Mouse (Mus musculus) hindbrain, embryonic 13.5 days (tissue): ENCODE data around the gene Nudcd2. TPM values are rescaled to one million over a fixed set of nuclear protein-coding genes. Genes with fewer than 3 reads are reported as not detected.
"Not testable (repeated sequence)": the region's sequence is repeated elsewhere in the genome, so short reads cannot be mapped to it uniquely, and the experiment has no call there.

Experiments
- ATAC-seq: fragments of 200-750 bp; cut with Nextera tagmentation; 2 replicates; pipeline ENCODE4 v1.8.0; 2017; ENCODE audit warnings: moderate TSS enrichment; ENCODE audit not compliant: low FRiP score
- H3K27ac ChIP-seq: fragments of 300-500 bp; sonication (generic); 2 replicates; pipeline ENCODE4 v1.5.1; 2015; ENCODE audit warnings: inconsistent platforms, mild to moderate bottlenecking, moderate library complexity
- H3K27me3 ChIP-seq: fragments of 300-500 bp; sonication (generic); 2 replicates; pipeline ENCODE4 v1.6.1; 2015; ENCODE audit warnings: mild to moderate bottlenecking, inconsistent platforms
- H3K36me3 ChIP-seq: fragments of 300-500 bp; sonication (generic); 2 replicates; pipeline ENCODE4 v1.6.1; 2015; ENCODE audit warnings: mild to moderate bottlenecking, inconsistent platforms
- H3K4me1 ChIP-seq: fragments of 300-500 bp; sonication (generic); replicated peaks from 2 replicates; pipeline ENCODE4 v1.6.1; 2015; ENCODE audit warnings: inconsistent platforms
- H3K4me2 ChIP-seq: fragments of 300-500 bp; sonication (generic); 2 replicates; pipeline ENCODE4 v1.6.1; 2015; ENCODE audit warnings: inconsistent platforms, mild to moderate bottlenecking, moderate library complexity
- H3K4me3 ChIP-seq: fragments of 300-500 bp; sonication (generic); 2 replicates; pipeline ENCODE4 v1.5.1; 2015; ENCODE audit warnings: mild to moderate bottlenecking, inconsistent platforms
- H3K9ac ChIP-seq: fragments of 300-500 bp; sonication (generic); 2 replicates; pipeline ENCODE4 v1.6.1; 2015; ENCODE audit warnings: mild to moderate bottlenecking, inconsistent platforms
- H3K9me3 ChIP-seq: fragments of 300-500 bp; sonication (generic); 2 replicates; pipeline ENCODE4 v1.6.1; 2016; ENCODE audit warnings: inconsistent platforms
- WGBS: fragments of 180-500 bp; shearing (Covaris S2); methylation state at CpG from one replicate; pipeline ENCODE4 v1.1.7; 2015; 5-methylcytosine and 5-hydroxymethylcytosine counted together
- polyA plus RNA-seq: library from polyadenylated mRNA; unstranded; fragments of >200 nt; fragmentation: Nextera tagmentation; extraction: Ambion mirVana; gene quantifications from 2 replicates; pipeline ENCODE4 v1.2.1, GENCODE M21; 2015

Gene Nudcd2
- 74.8 and 79.1 TPM in 2 replicates for polyA plus RNA-seq

DNA sequence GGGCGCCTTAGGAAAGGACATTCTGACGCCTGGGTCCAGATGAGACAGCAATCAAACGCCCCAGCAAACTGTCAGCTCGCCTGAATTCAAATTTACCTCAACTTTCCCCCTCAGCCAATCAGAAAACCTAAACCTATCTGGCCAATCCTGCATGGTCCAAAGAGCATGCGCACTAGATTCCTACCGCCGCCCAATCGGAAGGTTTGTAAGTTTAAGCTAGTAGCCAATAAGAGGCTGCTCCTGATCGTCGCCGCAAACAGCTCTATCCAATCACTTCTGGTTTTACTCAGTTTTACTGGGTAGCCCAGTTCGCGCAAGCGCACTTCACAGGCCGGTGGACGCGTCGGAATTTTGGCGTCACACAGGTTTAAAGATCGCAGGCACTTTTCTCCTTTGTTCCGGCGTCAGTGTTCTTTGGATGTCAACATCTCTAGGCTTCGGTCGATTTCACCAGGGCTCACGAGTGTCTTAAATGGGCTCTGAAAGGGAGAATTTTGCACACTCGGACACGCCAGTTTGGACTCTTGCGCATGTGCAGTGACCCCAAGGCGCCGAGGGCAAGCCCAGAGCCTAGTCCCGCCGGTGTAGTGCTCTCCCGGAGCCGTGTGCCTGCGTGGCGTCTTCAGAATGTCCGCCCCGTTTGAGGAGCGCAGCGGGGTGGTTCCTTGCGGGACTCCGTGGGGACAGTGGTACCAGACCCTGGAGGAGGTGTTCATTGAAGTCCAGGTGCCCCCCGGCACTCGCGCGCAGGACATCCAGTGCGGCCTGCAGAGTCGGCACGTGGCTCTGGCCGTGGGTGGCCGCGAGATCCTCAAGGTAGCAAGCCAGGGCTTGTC is at the start of gene Nudcd2, which contains the start of gene Hmmr:
Gene Nudcd2, plus strand, starts transcription at position 329 of the 836 bp plus-strand sequence.
Gene Hmmr, minus strand, starts transcription at position 84 of the 836 bp plus-strand sequence.
- ATAC-seq = peak; percentile 99
- H3K4me2 ChIP-seq = peak within 1 kb of the TSS; percentile 86
- peaks cover 28% of the 10 kb centered on the region for H3K4me1 ChIP-seq
- H3K27ac ChIP-seq = peak within 1 kb of the TSS; percentile 77
- H3K9ac ChIP-seq = peak within 1 kb of the TSS; percentile 96
- H3K27me3 ChIP-seq = no peaks in the 10 kb centered on the region
- no peaks in the 10 kb centered on the region for H3K9me3 ChIP-seq
- WGBS = under 1% methylated on average over 52 of the region's 52 CpGs
- H3K4me3 ChIP-seq = peak within 1 kb of the TSS; percentile 92
- H3K36me3 ChIP-seq = peaks cover 24% of the 10 kb centered on the region

DNA sequence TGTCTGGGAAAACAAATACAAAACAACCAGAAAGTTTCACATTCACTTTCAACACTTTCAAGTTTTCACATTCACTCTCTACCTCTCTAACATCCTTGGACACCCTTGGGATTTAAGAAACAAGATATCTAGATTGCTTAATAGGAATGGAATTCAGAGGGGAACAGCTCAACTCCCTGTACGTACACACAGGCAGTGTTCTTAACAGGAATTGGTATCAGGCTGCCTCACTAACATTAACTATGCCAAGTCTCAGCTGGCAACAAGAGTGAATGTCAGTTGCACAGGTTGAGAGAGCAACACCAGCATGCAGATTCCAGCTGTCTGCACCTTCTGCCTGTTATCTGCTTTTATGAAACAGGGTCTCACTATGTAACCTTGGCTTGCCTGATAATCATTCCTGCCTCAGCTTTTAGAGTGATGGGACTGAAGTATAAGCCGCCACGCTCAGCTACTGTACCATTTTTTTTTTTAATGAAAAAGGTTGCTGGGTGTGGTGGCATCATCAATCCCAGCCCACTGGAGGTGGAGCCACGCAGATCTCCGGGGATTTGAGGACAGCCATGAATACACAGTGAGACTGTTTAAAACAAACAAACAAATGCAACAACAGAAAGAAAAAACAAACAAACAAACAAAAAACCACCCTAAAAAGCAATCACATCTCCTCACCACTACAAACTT is 42.9 kb upstream of the Nudcd2 start:
- Histone ChIP-seq H3K36me3 (peaks cover 17% of the 10 kb centered on the region), H3K9ac (peak overlapping the region; percentile 88; the same call in 1 of the 2 replicates), H3K4me3 (no peak overlapping the region; the same call in 1 of the 2 replicates), H3K4me2 (peak overlapping the region; percentile 96), H3K4me1 (peaks cover 37% of the 10 kb centered on the region), H3K27ac (no peak overlapping the region), H3K9me3 (no peaks in the 10 kb centered on the region), H3K27me3 (no peaks in the 10 kb centered on the region)
- ATAC-seq = no peak
- WGBS = 78% methylated on average over 5 of the region's 5 CpGs

DNA sequence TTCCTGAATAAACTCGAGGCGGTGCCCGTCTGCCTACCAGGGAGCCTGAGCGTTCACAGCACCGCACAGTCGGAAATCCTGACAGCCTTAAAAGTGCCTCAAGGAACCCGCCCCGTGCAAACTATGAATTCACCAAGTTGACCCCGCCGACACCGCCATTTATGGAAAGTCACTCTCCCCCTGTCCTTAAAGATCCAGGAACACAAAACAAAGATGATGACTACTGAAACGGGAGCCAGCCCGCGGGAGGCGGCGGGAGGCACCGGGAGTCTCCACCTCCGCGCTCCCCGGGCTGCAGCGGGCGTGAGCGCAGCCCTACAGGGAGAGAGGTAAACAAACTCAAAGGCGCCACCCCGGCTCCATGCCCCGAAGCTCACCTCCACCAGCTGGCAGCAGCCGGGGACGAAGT is 41.4 kb upstream of the Nudcd2 start:
- ATAC-seq = peak; percentile 85
- no peaks in the 10 kb centered on the region for H3K9me3 ChIP-seq
- H3K27me3 ChIP-seq = no peaks in the 10 kb centered on the region
- peak overlapping the region; percentile 85 for H3K27ac ChIP-seq
- WGBS = under 1% methylated on average over 28 of the region's 28 CpGs
- H3K4me3 ChIP-seq = peak overlapping the region; percentile 89
- H3K36me3 ChIP-seq = peaks cover 5% of the 10 kb centered on the region
- peak overlapping the region; percentile 88 for H3K9ac ChIP-seq
- peaks cover 37% of the 10 kb centered on the region for H3K4me1 ChIP-seq
- H3K4me2 ChIP-seq = peak overlapping the region; percentile 96

DNA sequence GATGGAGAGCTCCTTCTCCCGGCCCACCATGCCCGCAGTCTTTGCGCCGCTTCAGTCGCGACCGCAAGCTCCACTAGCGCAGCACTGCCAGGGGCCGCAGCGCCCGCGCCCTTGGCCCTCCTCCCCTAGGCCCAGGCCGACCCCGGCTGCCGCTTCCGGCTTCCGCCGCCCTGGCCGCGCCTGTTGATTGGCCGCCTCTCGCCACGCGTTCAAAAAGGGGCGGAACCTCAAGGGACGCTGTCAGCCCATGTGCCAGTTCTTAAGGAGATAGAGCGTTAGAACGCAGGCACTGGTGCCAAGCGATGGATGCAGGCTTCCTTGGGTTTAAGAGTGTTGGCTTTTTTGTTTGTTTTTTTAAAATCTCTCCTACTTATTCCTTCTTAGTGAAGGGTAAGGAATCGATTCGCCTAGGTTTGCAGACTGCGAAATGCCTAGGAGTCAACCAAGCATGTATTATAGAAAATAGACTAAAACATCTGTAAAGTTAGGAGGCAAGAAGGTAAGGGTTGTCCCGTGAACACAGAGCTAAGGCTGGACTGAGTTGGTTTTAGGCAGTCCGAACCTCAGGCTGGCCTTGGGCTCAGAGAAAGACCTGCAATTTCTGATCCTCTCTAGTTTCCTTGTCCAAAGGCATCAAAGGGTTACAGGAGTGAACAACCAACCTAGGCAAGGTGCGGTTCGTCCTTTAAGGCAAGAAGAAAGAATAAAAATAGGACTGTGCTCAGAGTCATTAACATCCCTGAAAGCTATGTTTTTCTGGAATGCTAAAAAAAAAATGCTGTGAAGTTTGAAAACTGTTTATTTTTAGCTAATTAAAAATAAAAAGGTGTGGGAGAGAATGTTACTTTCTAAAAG is 40.7 kb upstream of the Nudcd2 start:
- Histone ChIP-seq H3K9ac (peak overlapping the region; percentile 88), H3K4me2 (peak overlapping the region; percentile 96), H3K36me3 (no peaks in the 10 kb centered on the region), H3K27me3 (no peaks in the 10 kb centered on the region), H3K4me3 (peak overlapping the region; percentile 89), H3K9me3 (no peaks in the 10 kb centered on the region), H3K27ac (peak overlapping the region; percentile 93), H3K4me1 (peaks cover 37% of the 10 kb centered on the region)
- WGBS = 1% methylated on average over 36 of the region's 36 CpGs
- peak; percentile 96 for ATAC-seq

DNA sequence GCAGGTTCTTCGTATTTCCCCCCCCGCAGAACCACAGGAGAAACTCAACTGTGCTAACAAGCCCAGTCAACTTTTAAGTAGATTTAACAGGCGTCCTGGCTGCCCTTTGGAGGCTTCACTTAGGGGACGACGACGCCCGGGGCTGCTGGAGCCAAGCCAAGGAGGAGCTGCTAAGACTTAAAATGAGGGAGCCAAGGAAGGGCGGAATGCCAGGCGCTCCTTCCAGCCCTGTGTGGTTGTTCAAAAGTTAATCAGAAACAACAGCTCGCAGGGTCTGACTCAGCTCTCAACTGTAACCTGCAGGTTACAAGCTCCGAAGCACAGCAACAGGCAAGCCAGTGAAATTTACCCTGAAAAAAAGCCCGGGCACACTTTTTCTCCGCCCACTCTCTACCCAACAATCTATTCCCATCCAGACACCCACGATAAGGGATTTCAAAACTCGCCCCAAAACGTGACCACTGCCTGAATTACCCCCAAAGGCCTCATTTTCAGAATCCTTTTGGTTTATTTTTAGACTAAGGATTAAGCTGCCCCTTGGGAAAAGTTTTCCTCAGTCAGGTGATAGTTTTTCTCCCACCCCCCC is 40.0 kb upstream of the Nudcd2 start:
- peak overlapping the region; percentile 81 for H3K9ac ChIP-seq
- 0 out of 2 replicates have a peak, but pooled peaks have one; percentile 8 for ATAC-seq
- H3K27ac ChIP-seq = peak overlapping the region; percentile 93
- peak overlapping the region; percentile 89 for H3K4me3 ChIP-seq
- no peaks in the 10 kb centered on the region for H3K27me3 ChIP-seq
- H3K4me1 ChIP-seq = peaks cover 37% of the 10 kb centered on the region
- H3K9me3 ChIP-seq = no peaks in the 10 kb centered on the region
- H3K4me2 ChIP-seq = peak overlapping the region; percentile 96
- 1% methylated on average over 16 of the region's 16 CpGs for WGBS
- H3K36me3 ChIP-seq = no peaks in the 10 kb centered on the region

DNA sequence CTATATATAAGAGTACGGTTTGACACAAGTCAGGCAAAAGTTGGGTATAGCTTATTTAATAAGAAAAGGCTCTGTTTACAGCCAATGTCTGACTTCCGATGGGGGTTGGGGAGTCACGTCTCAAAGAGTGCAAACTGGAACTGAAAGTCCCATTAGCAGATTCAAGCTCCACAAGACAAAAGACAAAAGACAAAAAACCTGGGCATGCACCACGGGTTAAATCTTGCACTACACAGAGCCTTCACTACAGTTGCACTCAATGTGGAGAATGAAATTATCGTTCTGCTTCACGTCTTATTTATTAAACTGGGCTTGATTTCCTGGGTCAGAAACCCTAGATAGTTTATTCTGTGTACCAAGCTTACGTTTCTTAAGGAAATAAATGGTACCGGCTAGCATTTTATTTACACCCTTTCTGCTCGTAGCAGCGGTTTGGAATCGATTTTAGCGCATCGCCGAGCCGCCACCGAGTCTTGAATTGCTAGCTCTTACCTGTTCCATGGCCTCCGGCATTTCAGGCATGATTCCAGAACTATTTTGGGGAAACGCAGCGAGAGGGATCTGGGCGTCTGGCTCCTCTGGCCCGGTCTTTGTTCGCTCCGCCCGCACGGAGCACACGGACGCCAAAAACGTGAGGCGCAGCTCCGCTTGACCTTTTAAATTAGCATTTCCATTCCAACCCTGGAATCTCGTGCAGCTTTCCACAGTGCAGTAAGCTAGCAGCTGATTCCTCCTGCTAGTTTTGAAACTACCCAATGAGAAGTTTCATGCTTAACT is 39.0 kb upstream of the Nudcd2 start:
- peak overlapping the region; percentile 89 for H3K4me3 ChIP-seq
- H3K4me1 ChIP-seq = peaks cover 37% of the 10 kb centered on the region
- H3K9ac ChIP-seq = peak overlapping the region; percentile 81
- no peaks in the 10 kb centered on the region for H3K9me3 ChIP-seq
- peak overlapping the region; percentile 93 for H3K27ac ChIP-seq
- H3K4me2 ChIP-seq = peak overlapping the region; percentile 96
- no peaks in the 10 kb centered on the region for H3K36me3 ChIP-seq
- peak; percentile 50 for ATAC-seq
- under 1% methylated on average over 31 of the region's 31 CpGs for WGBS
- H3K27me3 ChIP-seq = no peaks in the 10 kb centered on the region

DNA sequence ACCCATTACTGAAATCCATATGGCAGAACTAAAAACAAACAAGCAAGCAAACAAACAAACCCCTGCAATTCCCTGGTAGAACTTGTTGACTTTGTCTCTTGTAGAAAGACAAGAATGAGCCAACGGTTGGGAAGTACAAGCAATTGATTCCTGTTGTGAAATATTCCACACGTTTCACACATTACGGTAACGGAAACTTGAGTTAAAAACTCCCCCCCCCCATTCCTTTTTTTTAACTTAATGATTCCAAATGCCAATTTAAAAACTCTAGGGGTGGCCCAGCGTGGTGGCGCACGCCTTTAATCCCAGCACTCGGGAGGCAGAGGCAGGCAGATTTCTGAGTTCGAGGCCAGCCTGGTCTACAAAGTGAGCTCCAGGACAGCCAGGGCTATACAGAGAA is 38.4 kb upstream of the Nudcd2 start, which contains the start of gene Mat2b:
Gene Mat2b, minus strand, starts transcription at position 101 of the 400 bp plus-strand sequence.
- Histone ChIP-seq H3K4me1 (peaks cover 32% of the 10 kb centered on the region), H3K9me3 (no peaks in the 10 kb centered on the region), H3K4me2 (peak within 1 kb of the TSS; percentile 96), H3K4me3 (peak within 1 kb of the TSS; percentile 89), H3K27ac (peak within 1 kb of the TSS; percentile 93), H3K9ac (peak within 1 kb of the TSS; percentile 81), H3K36me3 (no peaks in the 10 kb centered on the region), H3K27me3 (no peaks in the 10 kb centered on the region)
- ATAC-seq = no peak
- WGBS = 83% methylated on average over 9 of the region's 9 CpGs

DNA sequence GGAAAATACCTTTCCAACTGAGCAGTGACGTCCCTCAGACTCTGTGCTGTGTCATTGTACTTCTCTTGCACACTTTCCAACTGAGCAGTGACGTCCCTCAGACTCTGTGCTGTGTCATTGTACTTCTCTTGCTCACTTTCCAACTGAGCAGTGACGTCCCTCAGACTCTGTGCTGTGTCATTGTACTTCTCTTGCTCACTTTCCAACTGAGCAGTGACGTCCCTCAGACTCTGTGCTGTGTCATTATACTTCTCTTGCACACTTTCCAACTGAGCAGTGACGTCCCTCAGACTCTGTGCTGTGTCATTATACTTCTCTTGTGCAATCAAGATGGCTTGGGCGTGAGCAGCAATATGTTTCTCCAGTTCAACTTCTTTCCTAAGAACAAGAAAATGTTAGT is 23.6 kb upstream of the Nudcd2 start:
- not testable (repeated sequence) for H3K9me3 ChIP-seq, H3K27ac ChIP-seq, H3K4me2 ChIP-seq, H3K4me3 ChIP-seq, ATAC-seq, H3K27me3 ChIP-seq, H3K9ac ChIP-seq, H3K4me1 ChIP-seq, H3K36me3 ChIP-seq
- WGBS = 89% methylated on average over 6 of the region's 6 CpGs

DNA sequence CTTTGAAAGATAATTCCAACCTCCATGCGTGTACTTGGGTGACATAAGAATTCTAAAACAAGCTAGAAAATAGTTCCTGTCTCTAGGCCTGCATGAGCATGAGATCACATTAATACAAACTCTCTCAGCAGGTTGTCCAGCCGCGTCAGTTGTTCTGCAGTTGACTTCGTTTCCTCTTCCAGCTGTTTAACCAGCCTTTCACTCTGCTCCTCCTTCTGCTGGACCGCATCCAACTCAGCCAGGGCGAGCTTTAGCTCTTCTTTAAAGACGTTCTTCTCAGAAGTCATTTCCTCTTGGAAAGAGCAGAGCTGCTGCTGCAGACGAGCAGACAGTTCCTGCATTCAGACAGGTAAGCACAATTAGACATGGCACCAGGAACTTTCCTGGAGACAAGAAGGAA is 19.6 kb upstream of the Nudcd2 start:
- no peaks in the 10 kb centered on the region for H3K27me3 ChIP-seq
- no peak overlapping the region for H3K4me3 ChIP-seq
- no peaks in the 10 kb centered on the region for H3K4me1 ChIP-seq
- no peak overlapping the region for H3K9ac ChIP-seq
- H3K9me3 ChIP-seq = no peaks in the 10 kb centered on the region
- WGBS = 85% methylated on average over 8 of the region's 8 CpGs
- no peak overlapping the region for H3K27ac ChIP-seq
- no peak overlapping the region for H3K4me2 ChIP-seq
- H3K36me3 ChIP-seq = peaks cover 7% of the 10 kb centered on the region; the same call in 1 of the 2 replicates
- ATAC-seq = no peak

DNA sequence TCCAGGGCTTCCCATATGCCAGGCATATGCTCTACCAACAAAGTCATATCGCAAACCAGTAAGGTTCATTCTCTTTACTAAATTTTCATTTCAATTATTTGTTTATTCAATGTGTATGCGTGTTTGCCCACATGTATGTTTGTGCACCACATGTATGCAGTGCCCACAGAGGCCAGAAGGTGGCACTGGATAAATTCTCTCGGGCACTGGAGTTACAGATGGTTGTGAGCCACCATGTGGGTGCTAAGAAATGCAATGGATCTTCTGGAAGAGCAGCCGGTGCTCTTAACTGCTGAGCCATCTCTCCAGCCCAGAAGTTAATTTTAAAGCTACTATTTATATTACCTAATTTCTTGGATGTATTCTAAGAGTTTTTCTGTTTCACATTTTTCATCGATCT is 17.9 kb upstream of the Nudcd2 start:
- Histone ChIP-seq H3K36me3 (0 out of 2 replicates have a peak, but pooled peaks cover 10% of the 10 kb centered on the region), H3K4me1 (no peaks in the 10 kb centered on the region), H3K4me3 (no peak overlapping the region), H3K9ac (no peak overlapping the region), H3K4me2 (no peak overlapping the region), H3K27me3 (no peaks in the 10 kb centered on the region), H3K9me3 (no peaks in the 10 kb centered on the region), H3K27ac (no peak overlapping the region)
- 98% methylated on average over 5 of the region's 5 CpGs for WGBS
- no peak for ATAC-seq

DNA sequence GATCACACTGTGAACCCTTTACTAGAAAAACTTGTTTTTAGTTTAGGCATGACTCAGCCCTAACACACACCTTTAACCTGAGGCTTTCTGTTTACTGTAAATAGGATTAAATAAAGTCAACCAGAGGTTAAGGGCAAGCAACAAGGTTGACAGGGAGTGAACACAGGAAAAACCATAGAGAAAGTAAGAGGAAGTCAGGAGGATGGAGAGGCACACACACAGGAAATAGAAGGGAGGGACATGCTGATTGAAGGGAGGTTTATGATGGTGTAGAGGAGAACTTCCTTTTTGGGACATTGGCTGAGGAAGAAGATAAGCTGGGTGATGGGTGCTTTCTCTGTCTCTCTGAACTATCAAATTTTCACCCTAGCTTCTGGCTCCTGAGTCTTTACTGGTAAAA is 15.1 kb upstream of the Nudcd2 start:
- Histone ChIP-seq H3K9me3 (no peaks in the 10 kb centered on the region), H3K36me3 (peaks cover 20% of the 10 kb centered on the region), H3K4me1 (no peaks in the 10 kb centered on the region), H3K4me3 (no peak overlapping the region), H3K9ac (no peak overlapping the region), H3K4me2 (no peak overlapping the region), H3K27me3 (no peaks in the 10 kb centered on the region), H3K27ac (no peak overlapping the region)
- ATAC-seq = no peak
